Mouse (Mus musculus) kidney, postnatal 0 days (tissue): Measurements from ENCODE around the gene Rbm18. TPM values are rescaled to one million over a fixed set of nuclear protein-coding genes. Genes with fewer than 3 reads are reported as not detected.
"Not testable (repeated sequence)": the region's sequence is repeated elsewhere in the genome, so short reads cannot be mapped to it uniquely, and the experiment has no call there.

Source experiments
- ATAC-seq: fragments of 200-750 bp; cut with Nextera tagmentation; replicated peaks from 2 replicates; pipeline ENCODE4 v1.8.0; 2017; ENCODE audit warnings: low read depth, moderate number of reproducible peaks, moderate TSS enrichment, moderate library complexity; ENCODE audit not compliant: low FRiP score
- DNase-seq: peaks from one replicate; pipeline ENCODE4 v3.0.0-alpha.2; 2016; ENCODE audit warnings: low spot score
- H3K27ac ChIP-seq: fragments of 300-500 bp; sonication (generic); 2 replicates; pipeline ENCODE4 v1.5.1; 2014; ENCODE audit warnings: mild to moderate bottlenecking
- H3K27me3 ChIP-seq: fragments of 300-500 bp; sonication (generic); 2 replicates; pipeline ENCODE4 v1.6.1; 2014; ENCODE audit warnings: low read length, mixed read lengths; ENCODE audit not compliant: insufficient read depth
- H3K36me3 ChIP-seq: fragments of 300-500 bp; sonication (generic); 2 replicates; pipeline ENCODE4 v1.6.1; 2014; ENCODE audit warnings: low read length, mixed read lengths; ENCODE audit not compliant: insufficient read depth
- H3K4me1 ChIP-seq: fragments of 300-500 bp; sonication (generic); replicated peaks from 2 replicates; pipeline ENCODE4 v1.6.1; 2014; ENCODE audit warnings: antibody characterized with exemption, low read length, mixed read lengths; ENCODE audit not compliant: insufficient read depth
- H3K4me2 ChIP-seq: fragments of 300-500 bp; sonication (generic); 2 replicates; pipeline ENCODE4 v1.6.1; 2014; ENCODE audit warnings: mild to moderate bottlenecking, low read length, moderate library complexity, mixed read lengths
- H3K4me3 ChIP-seq: fragments of 300-500 bp; sonication (generic); replicated peaks from 2 replicates; pipeline ENCODE4 v1.5.1; 2014; ENCODE audit warnings: low read depth, low read length
- H3K9ac ChIP-seq: fragments of 300-500 bp; sonication (generic); 2 replicates; pipeline ENCODE4 v1.6.1; 2014; ENCODE audit warnings: low read depth, low read length
- H3K9me3 ChIP-seq: fragments of 300-500 bp; sonication (generic); replicated peaks from 2 replicates; pipeline ENCODE4 v1.6.1; 2016; ENCODE audit warnings: low read length, inconsistent platforms, mixed read lengths
- CTCF ChIP-seq: IDR thresholded peaks from 2 replicates; pipeline ENCODE4 v1.5.1; 2016; ENCODE audit warnings: antibody characterized with exemption, low read depth, mild to moderate bottlenecking, moderate library complexity
- WGBS: fragments of 180-500 bp; shearing (Covaris S2); extraction: QIAGEN DNeasy Blood & Tissue Kit; methylation state at CpG from one replicate; pipeline ENCODE4 v1.1.7; 2014; 5-methylcytosine and 5-hydroxymethylcytosine counted together
- polyA plus RNA-seq: library from polyadenylated mRNA; unstranded; fragments of >200 nt; fragmentation: Nextera tagmentation; extraction: Ambion mirVana; gene quantifications from 2 replicates; pipeline ENCODE4 v1.2.1, GENCODE M21; 2015

Gene Rbm18
- polyA plus RNA-seq = 59.8 and 62.5 TPM in 2 replicates

GRCm38 (mm10) chr2:36136300-36136941 is at the start of gene Rbm18, which contains the start of gene Mrrf:
TSS of gene Rbm18 (minus strand) at chr2:36136773.
TSS of gene Mrrf (plus strand) at chr2:36136389.
- Histone ChIP-seq H3K9ac (peak within 1 kb of the TSS; percentile 73), H3K27ac (peak within 1 kb of the TSS; percentile 93), H3K4me2 (peak within 1 kb of the TSS; percentile 54), H3K36me3 (peaks cover 17% of the 10 kb centered on the region), H3K9me3 (no peaks in the 10 kb centered on the region), H3K4me1 (peaks cover 10% of the 10 kb centered on the region), H3K4me3 (peak within 1 kb of the TSS; percentile 75), H3K27me3 (no peaks in the 10 kb centered on the region)
- peak; percentile 96 for DNase-seq
- peak; percentile 98 for ATAC-seq
- under 1% methylated on average over 50 of the region's 50 CpGs for WGBS
- TF ChIP-seq CTCF = no peak

GRCm38 (mm10) chr2:36184876-36185275 is 48.3 kb upstream of the Rbm18 start:
- WGBS = 53% methylated on average over 6 of the region's 6 CpGs
- peak; percentile 68 for DNase-seq
- H3K27me3 ChIP-seq = no peaks in the 10 kb centered on the region
- no peak for TF ChIP-seq CTCF
- H3K36me3 ChIP-seq = 0 out of 2 replicates have a peak, but pooled peaks cover 3% of the 10 kb centered on the region
- H3K9ac ChIP-seq = no peak overlapping the region
- no peak for ATAC-seq
- peak overlapping the region; percentile 68 for H3K27ac ChIP-seq
- no peaks in the 10 kb centered on the region for H3K9me3 ChIP-seq
- no peak overlapping the region for H3K4me2 ChIP-seq
- H3K4me1 ChIP-seq = no peaks in the 10 kb centered on the region
- H3K4me3 ChIP-seq = no peak overlapping the region

- Histone ChIP-seq H3K9me3 (no peaks in the 10 kb centered on the region), H3K4me2 (no peak overlapping the region), H3K36me3 (0 out of 2 replicates have a peak, but pooled peaks cover 5% of the 10 kb centered on the region), H3K27ac (no peak overlapping the region), H3K4me3 (no peak overlapping the region), H3K9ac (no peak overlapping the region), H3K27me3 (no peaks in the 10 kb centered on the region), H3K4me1 (no peaks in the 10 kb centered on the region)
- TF ChIP-seq CTCF = no peak
- ATAC-seq (no peak), DNase-seq (no peak)
- 72% methylated on average over 2 of the region's 2 CpGs for WGBS
These were observed 47.6 kb upstream of the Rbm18 start for GRCm38 (mm10) chr2:36184192-36184591.

- H3K9me3 ChIP-seq = no peaks in the 10 kb centered on the region
- H3K9ac ChIP-seq = no peak overlapping the region
- H3K27me3 ChIP-seq = no peaks in the 10 kb centered on the region
- no peak overlapping the region for H3K4me2 ChIP-seq
- no peaks in the 10 kb centered on the region for H3K4me1 ChIP-seq
- ATAC-seq (no peak), DNase-seq (no peak)
- 62% methylated on average over 2 of the region's 2 CpGs for WGBS
- H3K36me3 ChIP-seq = 0 out of 2 replicates have a peak, but pooled peaks cover 5% of the 10 kb centered on the region
- H3K27ac ChIP-seq = no peak overlapping the region
- no peak overlapping the region for H3K4me3 ChIP-seq
- TF ChIP-seq CTCF = no peak
These were observed 46.7 kb upstream of the Rbm18 start for GRCm38 (mm10) chr2:36183278-36183677.

- H3K27me3 ChIP-seq, H3K4me1 ChIP-seq, ATAC-seq, H3K4me3 ChIP-seq, H3K27ac ChIP-seq, H3K9me3 ChIP-seq, H3K36me3 ChIP-seq, H3K4me2 ChIP-seq, H3K9ac ChIP-seq, DNase-seq: not testable (repeated sequence)
- WGBS = 90% methylated on average over 4 of the region's 4 CpGs
These were observed 45.2 kb upstream of the Rbm18 start for GRCm38 (mm10) chr2:36181587-36182368.

- DNase-seq (no peak), ATAC-seq (no peak)
- WGBS = 72% methylated on average over 3 of the region's 3 CpGs
These were observed 42.9 kb upstream of the Rbm18 start for GRCm38 (mm10) chr2:36179487-36179886.

More at GRCm38 (mm10) chr2:36179487-36179886, 42.9 kb upstream of the Rbm18 start:
- Histone ChIP-seq H3K4me2 (no peak overlapping the region), H3K27ac (no peak overlapping the region), H3K9me3 (no peaks in the 10 kb centered on the region), H3K4me1 (no peaks in the 10 kb centered on the region), H3K4me3 (no peak overlapping the region), H3K36me3 (0 out of 2 replicates have a peak, but pooled peaks cover 5% of the 10 kb centered on the region), H3K27me3 (no peaks in the 10 kb centered on the region), H3K9ac (no peak overlapping the region)
- no peak for TF ChIP-seq CTCF
